In the genomic region with DNA sequence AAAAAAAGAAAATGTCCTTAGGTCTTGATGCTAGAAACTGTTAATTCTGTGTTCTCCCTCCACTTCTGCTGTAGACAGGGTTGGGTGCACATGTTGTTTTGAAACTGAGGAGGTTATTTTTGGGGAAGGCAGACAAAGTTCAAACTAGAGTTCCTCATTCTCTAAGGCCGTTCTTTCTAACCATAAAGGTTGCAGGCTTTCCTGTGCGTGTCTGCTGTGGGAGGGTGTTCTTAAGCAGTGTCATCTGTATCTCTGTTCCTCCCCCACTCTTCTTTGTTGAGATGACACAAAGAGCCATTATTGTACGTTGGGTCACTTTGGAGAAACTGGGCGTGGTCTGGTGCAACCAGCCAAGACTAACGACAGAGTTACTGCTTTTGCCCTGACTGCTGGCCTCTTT, we compare ENCODE assay signal across 12 mouse cellular contexts.
DNase-seq lines count a peak whose midpoint lies in the region; ATAC-seq and TF ChIP-seq lines count a peak whose summit lies in the region.
"Had no signal": no experiment of that assay in that cellular context is flagged by ENCODE, and none has a peak within 500 bp of the region (broad histone marks: within the 10 kb centered on the region; RNA-seq: fewer than 3 reads in every experiment).

No protein-coding gene starts in this region.

- TF ChIP-seq CTCF in kidney, postnatal 0 days (IDR thresholded peaks at IDR 0.05; ENCODE audit: low read depth): no peak

- H3K36me3 ChIP-seq in kidney, postnatal 0 days (ENCODE audit: insufficient read depth, low read length): no peaks in the 10 kb centered on the region
- H3K36me3 ChIP-seq in kidney, embryonic 16.5 days (ENCODE audit: insufficient read depth, low read length): no peaks in the 10 kb centered on the region
- H3K36me3 ChIP-seq: limb, embryonic 13.5 days had no signal

- DNase-seq in kidney, postnatal 0 days (ENCODE audit: low spot score): peak; percentile 7
- peak; percentile 8 for DNase-seq in R1 (ENCODE audit: low read depth, low spot score)
- peak; percentile 38 for DNase-seq in mesoderm, embryonic 11.5 days (ENCODE audit: low read depth, low spot score)
- no peak for DNase-seq in thymus, postnatal 25 days
- no peak for DNase-seq in gastrocnemius, postnatal 25 days
- DNase-seq: adrenal gland, adult 8-10 months; forebrain, postnatal 0 days; heart, postnatal 10 days had no signal

- no peak overlapping the region for H3K4me3 ChIP-seq in kidney, postnatal 0 days (replicated peaks; ENCODE audit: low read depth, low read length)
- no peak overlapping the region for H3K4me3 ChIP-seq in kidney, embryonic 16.5 days (ENCODE audit: low read length)
- H3K4me3 ChIP-seq: limb, embryonic 13.5 days had no signal

- H3K9me3 ChIP-seq in kidney, postnatal 0 days (replicated peaks; ENCODE audit: low read length): no peaks in the 10 kb centered on the region
- H3K9me3 ChIP-seq in kidney, embryonic 16.5 days (ENCODE audit: low read length): no peaks in the 10 kb centered on the region
- H3K9me3 ChIP-seq: limb, embryonic 13.5 days had no signal

- no peak for ATAC-seq in kidney, postnatal 0 days (replicated peaks; ENCODE audit: low FRiP score, low read depth)
- ATAC-seq in kidney, embryonic 16.5 days (ENCODE audit: low FRiP score, low TSS enrichment): no peak
- peak; percentile 100 for ATAC-seq in granulocyte monocyte progenitor cell, adult 5-6 weeks (replicated peaks; ENCODE audit: poor library complexity, severe bottlenecking)
- ATAC-seq in erythroblast, adult 5-6 weeks (replicated peaks; ENCODE audit: low FRiP score, poor library complexity, severe bottlenecking): no peak
- ATAC-seq: forebrain, postnatal 0 days had no signal

- H3K27me3 ChIP-seq in kidney, postnatal 0 days (ENCODE audit: insufficient read depth, low read length): no peaks in the 10 kb centered on the region
- no peaks in the 10 kb centered on the region for H3K27me3 ChIP-seq in kidney, embryonic 16.5 days (ENCODE audit: insufficient read depth, low read length)
- H3K27me3 ChIP-seq: limb, embryonic 13.5 days had no signal

- no peak overlapping the region for H3K9ac ChIP-seq in kidney, postnatal 0 days (ENCODE audit: low read depth, low read length)
- H3K9ac ChIP-seq in kidney, embryonic 16.5 days (replicated peaks; ENCODE audit: low read length): no peak overlapping the region
- H3K9ac ChIP-seq: forebrain, postnatal 0 days; limb, embryonic 13.5 days had no signal

- no peak overlapping the region for H3K4me2 ChIP-seq in kidney, postnatal 0 days (ENCODE audit: low read length)
- no peak overlapping the region for H3K4me2 ChIP-seq in kidney, embryonic 16.5 days (replicated peaks; ENCODE audit: low read depth, low read length)
- H3K4me2 ChIP-seq: limb, embryonic 13.5 days had no signal

- H3K4me1 ChIP-seq in kidney, postnatal 0 days (replicated peaks; ENCODE audit: insufficient read depth, low read length): no peaks in the 10 kb centered on the region
- H3K4me1 ChIP-seq in kidney, embryonic 16.5 days (ENCODE audit: insufficient read depth, low read length): no peaks in the 10 kb centered on the region
- H3K4me1 ChIP-seq: limb, embryonic 13.5 days had no signal

- 29% methylated on average over 5 of the region's 5 CpGs for WGBS in kidney, postnatal 0 days
- 34% methylated on average over 5 of the region's 5 CpGs for WGBS in kidney, embryonic 16.5 days

- H3K27ac ChIP-seq in kidney, postnatal 0 days: no peak overlapping the region
- no peak overlapping the region for H3K27ac ChIP-seq in kidney, embryonic 16.5 days (ENCODE audit: low read length)
- H3K27ac ChIP-seq: limb, embryonic 13.5 days had no signal

Comparison
In these comparisons a context has a peak if more than half of its experiments do, and no peak if none do; other contexts are left out.
1. DNase-seq: peak in kidney, postnatal 0 days (single experiment), R1 (single experiment) and mesoderm, embryonic 11.5 days (single experiment); none in thymus, postnatal 25 days (single experiment) and gastrocnemius, postnatal 25 days (single experiment).